Mouse (Mus musculus) left cerebral cortex, postnatal 25 days (tissue): ENCODE data around the gene F8. TPM values are rescaled to one million over a fixed set of nuclear protein-coding genes. Genes with fewer than 3 reads are reported as not detected.
"Not testable (repeated sequence)": the region's sequence is repeated elsewhere in the genome, so short reads cannot be mapped to it uniquely, and the experiment has no call there.

Experiments
- DNase-seq, 2 experiments: peaks; one replicate each; pipeline ENCODE4 v3.0.0; 2022; ENCODE audit warnings: low spot score in 2 of 2, mixed read lengths in 1 of 2
- intact Hi-C: fragments of 180-260 bp; cut with DNase I; formaldehyde crosslinking; loops from one replicate; pipeline ENCODE4 v1.15.1; 2025
- total RNA-seq, 2 experiments: library from RNA; stranded (reverse); gene quantifications; 2 replicates each; pipeline ENCODE4 v1.2.3; 2021

The F8 gene
- 1 to 10 TPM; 1.5 to 2.7 TPM for total RNA-seq

DNA sequence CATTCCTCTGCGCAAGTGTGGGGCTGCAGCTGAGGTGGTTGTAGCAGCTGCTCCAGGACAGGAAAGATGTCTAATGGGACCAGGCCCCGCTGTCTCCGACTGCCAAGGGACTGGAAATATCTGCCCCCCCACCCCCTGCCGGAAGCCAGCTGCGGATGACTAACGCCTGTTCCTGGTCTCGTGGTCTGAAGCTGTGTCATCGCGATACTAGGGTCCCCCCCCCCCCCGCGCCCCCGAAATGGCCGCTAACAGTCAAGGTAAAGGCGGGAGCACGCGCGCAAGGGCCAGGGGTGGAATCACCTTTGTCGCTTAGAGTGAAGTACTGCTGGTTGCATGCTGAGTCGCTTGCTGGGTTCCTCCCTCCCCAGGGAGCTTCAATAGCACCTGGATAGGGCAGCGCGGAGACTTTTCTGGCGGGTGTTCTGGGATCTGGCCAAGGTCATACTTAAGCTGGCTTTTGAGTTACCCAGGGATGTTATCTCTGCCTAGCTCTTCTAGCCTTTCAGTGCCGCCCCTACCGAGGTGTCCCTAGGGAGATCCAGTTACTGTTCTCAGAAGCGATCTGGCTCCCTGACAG lies at the start of gene F8, which contains the start of gene Fundc2:
F8 (minus strand) TSS at position 421 of the 577 bp plus-strand sequence.
Fundc2 (plus strand) TSS at position 205 of the 577 bp plus-strand sequence.
- intact Hi-C loops: no loop called here
- DNase-seq: peak; percentile 24 to 74

DNA sequence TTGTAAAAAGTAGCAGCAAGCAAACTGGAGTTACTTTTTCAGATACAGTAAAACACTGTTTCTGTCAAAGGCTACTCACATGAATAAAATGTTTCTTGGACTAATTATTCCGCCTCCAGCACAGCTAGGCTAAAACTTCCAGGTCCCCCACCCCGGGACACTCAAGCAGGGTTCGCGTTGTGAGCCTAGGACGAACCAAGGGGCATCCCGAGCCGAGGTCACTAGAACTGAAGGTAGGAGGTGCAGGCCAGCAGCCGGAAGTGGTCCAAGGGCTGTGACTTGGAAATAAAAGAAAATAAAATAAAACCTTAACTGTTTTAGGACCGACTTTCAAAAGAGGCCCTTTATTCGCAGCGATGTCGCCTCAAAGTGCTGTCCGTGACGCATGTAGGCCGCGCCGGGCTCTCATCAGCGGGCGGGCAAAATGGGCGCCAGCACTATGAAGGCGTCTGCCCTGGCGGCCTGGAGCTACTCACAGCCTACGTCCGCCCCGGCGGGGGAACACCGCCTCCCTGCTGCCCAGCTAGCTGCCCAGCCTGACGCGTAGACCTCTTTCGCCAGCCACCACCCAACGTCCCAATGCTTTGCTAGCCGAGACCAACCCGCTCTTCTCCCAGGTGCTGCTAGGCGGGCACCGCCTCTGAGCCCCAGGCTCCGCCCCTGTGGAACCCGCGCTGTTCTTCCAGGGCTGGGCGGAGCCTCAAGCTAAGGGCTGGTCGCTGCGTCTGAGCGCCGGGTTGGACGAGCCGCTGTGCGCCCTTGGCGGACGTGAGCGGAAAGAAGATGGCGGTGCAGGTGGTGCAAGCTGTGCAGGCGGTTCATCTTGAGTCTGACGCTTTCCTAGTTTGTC lies 33.7 kb upstream of the F8 start, which contains the start of the genes Cmc4, Mtcp1 and Brcc3:
Cmc4 (minus strand) TSS at position 649 of the 850 bp plus-strand sequence.
Mtcp1 (minus strand) TSS at position 653 of the 850 bp plus-strand sequence.
Brcc3 (plus strand) TSS at position 693 of the 850 bp plus-strand sequence.
- intact Hi-C loops: loop anchor here (10.0 kb wide), 1 partner anchor 291 kb away; no protein-coding TSS in a partner anchor
- peak; percentile 84 to 91 for DNase-seq

DNA sequence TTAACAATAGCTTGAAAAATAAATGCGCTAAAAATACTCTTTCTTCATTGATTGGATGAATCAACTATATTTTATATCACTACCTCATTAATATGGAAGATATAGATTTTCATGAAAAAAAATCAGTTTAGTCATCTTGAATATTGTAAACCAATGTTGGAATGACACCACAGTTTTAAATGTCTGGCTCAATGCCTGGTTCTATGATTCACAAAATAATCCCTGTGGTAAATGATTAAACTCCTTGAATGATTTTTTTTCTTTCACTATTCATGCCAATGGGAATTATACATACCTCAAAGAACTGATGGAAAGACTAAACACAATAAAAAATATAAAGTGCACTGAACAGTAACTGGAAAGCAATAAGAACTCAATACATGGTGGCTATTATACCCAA lies 27.3 kb upstream of the F8 start:
- no peak for DNase-seq
- intact Hi-C loops: loop anchor here (10.0 kb wide), 1 partner anchor 285 kb away; no protein-coding TSS in a partner anchor

DNA sequence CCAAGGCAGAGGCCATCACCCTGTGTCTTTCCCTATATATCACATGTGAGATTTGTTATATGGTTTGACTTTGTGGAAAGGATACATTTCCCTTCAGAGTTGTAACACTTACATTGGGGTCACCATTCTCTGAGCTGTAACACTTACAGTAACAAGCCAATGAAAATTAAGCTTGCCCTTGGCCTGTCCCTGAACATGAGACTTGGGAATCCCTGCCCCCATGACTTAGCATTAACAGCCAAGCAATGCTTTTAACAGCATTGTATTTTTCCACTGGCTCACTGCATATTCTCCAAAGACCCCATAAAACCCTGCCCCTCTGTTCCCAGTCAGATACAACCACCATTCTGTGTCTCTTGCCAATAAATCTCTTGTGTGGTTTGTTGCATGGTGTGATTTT lies 20.9 kb upstream of the F8 start:
- intact Hi-C loops: no loop called here
- DNase-seq: no peak

DNA sequence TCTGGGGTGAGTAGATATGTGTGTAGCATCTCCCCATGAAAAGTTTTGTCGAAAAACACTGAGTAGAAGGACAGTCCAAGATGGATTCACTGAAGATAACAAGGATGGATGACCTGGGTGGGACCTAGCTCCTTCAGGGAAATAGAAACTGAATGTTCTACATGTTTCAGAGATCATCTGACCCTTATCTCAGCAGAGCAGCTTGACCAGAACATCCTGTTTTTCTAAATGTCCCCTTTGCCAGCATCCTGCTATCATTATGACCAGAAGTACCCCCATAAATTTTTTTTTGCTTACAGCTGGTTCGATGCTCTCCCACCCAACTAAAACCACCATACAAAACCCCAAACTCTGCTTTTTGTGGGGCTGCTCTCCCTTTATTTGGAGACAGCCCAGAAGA lies 20.3 kb upstream of the F8 start:
- no peak for DNase-seq
- intact Hi-C loops: no loop called here

DNA sequence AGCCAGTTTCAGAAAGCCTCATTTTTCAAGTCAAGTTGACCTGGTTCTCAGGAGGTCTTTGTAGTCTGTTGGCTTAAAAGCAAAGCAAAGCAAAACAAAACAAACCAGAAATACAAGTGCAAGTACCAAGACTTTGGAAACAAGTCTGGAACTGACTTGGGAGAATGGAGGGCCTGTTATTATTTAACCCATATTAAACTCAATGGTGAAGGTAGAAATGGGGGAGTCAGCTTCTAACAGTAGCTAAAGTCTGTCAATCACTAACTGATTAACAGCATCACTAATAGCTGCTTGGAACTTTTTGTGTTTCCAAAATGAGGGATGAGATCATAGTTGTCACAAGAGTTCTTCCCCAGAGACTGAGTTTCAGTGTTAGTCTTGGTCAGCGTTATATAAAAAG lies 17.1 kb upstream of the F8 start:
- intact Hi-C loops: no loop called here
- no peak for DNase-seq

DNA sequence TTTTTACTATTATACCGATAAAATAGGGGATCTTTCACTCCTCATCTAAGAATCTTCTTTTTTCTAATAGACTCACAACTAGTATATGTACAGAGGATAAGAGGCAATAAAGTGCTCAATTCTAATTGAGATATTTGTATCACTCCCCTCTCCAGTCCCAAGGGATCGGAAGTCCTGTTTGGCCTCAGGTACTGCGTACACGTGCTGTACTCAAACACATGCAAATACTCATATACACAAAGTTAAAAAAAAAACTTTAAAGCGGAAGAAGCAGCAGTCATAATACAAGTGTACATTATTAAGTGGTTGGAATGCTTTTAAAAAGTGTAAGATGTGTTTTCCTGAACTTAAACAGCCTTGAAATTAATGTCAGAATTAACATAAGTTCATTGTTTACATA lies 716 bp downstream of the F8 start:
- intact Hi-C loops: no loop called here
- no peak for DNase-seq

DNA sequence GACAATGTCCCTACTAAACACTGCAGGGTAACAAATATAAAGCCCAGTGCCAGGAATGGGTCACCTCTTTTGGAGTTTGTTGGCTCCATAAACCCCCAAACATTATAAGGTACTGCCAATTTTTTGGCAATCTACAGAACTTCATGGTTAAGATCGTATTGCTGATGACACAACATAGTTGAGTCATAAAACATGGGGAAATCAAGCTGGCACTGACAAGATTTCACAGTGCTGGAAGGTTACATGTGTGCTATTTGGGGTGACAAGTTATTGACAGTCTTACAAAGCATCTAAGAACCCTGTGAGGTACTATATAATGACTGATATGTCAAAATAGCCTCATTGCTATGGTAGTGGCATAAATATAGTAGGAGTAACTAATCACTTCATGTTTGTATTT lies 1.2 kb downstream of the F8 start:
- no peak for DNase-seq
- intact Hi-C loops: no loop called here

DNA sequence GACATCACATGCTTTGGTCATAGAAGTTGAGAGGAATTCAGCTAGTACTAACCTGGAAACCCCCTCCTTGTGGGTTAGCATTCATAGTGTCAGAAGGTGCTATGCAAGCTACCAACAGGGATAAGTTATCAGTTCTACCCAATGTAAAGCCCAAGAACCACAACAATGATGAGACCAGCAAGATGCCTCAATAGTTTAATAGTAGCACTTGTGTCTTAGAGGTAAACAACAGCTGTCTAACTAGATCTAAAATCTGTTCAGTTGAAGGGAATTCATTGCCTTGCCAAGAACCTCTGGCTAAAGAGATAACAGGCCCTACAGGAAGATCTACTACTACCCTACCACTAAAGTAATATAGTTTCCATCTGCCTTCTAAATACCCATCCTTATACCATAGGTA lies 5.6 kb downstream of the F8 start:
- DNase-seq: no peak
- intact Hi-C loops: no loop called here

DNA sequence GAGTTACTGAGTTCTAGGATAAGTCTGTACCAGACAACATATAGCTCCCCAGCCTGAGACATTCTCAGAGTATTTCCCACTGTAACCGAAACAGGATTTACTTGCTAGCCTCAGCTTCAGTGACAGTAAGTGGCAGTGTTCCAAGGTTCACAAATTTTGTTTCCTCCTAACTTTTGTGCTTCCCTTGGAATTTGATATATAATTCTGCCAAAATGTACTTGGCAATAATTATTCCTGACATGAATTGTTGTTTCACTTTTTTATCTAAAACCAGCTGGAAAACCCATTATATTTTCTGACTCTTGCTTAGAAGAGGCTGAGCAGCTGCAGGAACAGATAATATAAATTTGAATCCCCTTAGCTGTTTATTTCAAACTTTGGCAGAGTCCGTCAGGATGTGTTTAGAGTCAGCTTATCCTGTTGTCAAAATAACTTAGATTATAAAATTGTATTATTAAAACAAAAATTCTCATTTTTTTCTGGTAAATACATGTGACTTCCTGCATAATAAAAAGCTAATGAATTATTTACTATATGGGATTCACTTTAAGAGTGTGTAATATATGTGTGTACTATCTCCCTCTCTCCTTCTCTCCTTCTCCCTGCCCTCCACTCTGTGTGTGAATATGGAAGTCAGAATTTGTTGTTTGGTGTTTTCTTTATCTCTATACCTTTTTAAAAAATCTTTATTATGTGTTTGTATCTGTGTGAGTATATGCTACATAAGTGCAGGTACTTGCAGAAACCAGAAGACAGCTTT lies 9.6 kb downstream of the F8 start:
- intact Hi-C loops: no loop called here
- DNase-seq: no peak

DNA sequence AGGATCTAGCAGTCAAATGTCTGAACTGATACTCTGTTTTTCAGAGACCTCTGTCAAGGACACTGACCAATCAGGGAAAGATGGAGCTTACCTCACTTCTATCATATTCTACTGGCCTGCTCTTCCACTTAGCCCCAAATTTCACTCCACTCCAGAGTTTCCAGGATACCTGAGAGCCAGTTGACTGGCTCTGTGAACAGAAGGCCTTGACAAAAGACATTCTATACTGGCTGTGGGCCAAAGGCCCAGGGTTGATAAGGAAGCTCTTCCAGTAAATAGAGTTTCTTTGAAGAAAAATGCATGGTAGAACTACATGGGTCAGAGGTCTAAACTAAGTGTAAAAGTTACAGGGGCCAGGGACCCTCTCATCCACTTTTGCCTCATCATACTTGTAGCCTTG lies 12.2 kb downstream of the F8 start:
- intact Hi-C loops: no loop called here
- DNase-seq: no peak

DNA sequence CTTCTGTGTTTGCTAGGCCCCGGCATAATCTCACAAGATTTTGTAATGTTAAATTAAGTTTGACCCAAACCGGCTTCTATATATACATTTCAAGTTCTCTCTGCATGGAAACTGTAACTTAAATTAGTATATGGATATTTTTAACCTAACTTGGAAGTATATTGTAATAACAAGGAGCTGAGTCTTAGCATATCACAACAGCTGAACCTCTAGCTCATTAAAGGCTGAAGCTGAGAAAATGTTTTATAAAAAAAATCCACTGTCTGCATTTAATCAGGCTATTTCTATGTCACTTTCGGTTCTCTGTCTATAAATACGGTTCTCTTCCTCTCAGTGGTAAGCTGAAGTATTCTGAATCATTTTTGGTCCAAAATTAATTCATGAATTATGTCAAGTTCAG lies 58.9 kb downstream of the F8 start:
- intact Hi-C loops: no loop called here

DNA sequence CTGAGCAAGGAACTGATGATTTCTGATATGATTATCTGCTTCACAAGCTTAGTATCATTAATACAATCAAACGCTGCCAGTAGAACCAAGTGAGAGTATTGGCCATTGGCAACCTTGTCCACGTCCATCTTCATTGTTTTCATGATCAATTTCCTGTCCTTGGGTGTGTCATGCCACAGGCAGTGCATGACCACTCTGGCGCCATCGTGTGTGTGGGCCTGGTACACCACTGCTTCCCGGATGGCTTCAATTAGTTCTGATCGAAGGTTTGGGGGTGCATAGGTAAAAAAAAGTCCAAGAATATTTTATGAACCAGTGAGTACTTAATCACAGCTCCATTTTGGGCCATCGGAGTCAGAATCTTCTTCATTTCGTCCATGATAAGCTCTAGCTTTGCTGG lies 110.7 kb downstream of the F8 start:
- intact Hi-C loops: no loop called here
- DNase-seq: no peak

More for the DNA sequence above, 58.9 kb downstream of the F8 start:
- peak in 1 of 2 experiments; percentile 27 for DNase-seq

DNA sequence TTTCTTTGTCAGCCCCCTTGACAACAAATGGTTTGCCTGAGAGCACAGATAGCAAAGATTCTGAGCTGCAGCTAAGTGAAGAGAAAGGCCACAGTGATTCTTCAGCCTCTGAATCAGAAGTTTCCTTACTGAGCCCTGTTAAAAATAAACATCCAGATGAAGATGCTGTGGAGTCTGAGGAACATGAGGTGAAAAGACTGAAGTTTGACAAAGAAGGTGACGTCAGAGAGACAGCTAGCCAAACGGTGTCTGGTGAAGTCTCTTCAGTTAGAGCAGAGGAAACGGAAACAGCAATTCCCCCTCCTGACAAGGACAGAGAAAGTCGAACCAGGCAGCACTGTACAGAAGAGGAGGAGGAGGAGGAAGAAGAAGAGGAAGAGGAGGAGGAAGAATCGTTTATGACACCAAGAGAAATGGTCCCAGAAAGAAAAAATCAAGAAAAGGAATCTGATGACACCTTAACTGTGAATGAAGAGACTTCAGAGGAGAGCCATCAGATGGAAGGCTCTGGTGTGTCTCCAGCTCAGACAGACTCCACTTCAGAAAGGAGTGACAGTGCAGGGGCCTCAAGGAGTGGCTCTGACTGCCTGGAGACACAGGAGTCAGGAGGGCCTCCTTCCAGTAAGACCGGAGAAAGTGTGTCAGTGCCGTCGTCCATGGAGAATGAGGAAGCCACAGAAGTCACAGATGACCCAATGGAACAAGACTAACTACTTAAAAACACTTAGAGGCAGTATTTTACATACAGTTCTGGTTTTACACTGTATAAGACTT lies 148.6 kb downstream of the F8 start:
- DNase-seq, intact Hi-C loops: not testable (repeated sequence)

DNA sequence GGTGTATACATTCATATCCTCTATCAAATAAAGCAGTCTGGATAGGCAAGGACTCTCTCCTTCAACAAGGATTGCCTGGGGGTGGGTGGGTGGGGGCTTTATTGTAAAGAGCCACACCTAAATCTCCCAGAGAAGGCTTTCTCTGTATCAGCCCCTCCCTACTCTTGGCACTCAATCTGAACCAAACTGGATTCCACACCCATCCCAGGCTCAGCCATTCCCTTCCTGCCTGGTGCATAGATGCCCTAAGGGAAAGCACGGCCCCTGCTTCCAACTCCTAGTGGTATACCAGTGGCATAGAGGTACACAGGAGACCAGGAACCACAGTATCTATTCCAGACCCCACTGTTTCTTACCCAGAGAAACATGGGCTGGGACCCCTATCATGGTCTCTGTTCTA lies 151.0 kb downstream of the F8 start:
- intact Hi-C loops: no loop called here

DNA sequence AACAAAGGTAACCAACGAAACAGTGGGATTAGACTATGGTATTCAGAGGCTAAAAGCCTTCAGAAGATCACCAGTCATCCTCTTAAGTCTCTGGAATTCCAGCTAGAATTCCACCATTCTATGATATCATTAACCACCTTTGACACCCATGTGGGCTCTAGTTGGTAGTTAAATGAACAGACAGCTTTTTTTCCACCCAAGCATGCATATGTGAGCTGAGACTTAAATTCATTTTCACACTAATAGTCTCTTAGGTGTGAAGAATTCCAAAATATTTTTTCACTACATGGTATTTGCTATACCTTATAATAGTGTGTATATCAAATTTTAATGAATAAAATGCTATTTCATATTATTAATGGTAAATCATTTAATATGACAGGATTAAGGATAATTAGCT lies 218.7 kb downstream of the F8 start, which contains the start of gene Smim9:
Smim9 (minus strand) TSS at position 101 of the 400 bp plus-strand sequence.
- no peak for DNase-seq

More for the DNA sequence above, 151.0 kb downstream of the F8 start:
- no peak for DNase-seq

DNA sequence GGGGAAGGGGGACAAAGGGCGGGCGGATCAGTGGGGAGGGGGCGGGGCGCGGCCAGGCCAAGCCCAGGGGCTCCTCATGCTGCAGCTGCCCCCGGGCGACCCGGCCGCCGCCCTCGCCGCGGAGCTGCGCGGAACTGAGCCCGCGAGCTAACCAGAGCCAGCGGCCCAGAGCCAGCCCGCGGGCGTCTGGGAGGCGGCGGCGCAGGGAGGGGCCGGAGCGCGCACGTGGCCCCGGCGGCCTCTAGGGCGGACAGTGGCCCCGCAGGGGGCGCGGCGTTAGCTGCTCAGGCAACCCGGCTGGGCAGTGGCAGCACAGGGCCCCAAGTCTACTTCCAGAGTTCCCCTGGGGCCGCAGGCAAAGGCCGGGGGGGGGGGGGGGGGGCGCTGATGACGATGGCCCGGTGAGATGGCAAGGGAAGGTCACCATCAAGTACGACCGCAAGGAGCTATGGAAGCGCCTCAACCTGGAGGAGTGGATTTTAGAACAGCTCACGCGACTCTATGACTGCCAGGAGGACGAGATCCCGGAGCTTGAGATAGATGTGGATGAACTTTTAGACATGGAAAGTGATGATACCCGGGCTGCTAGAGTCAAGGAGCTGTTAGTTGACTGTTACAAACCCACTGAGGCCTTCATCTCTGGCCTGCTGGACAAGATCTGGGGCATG lies 226.7 kb downstream of the F8 start:
- intact Hi-C loops: no loop called here
- DNase-seq: no peak

More for the DNA sequence above, 218.7 kb downstream of the F8 start, which contains the start of gene Smim9:
- intact Hi-C loops: no loop called here

DNA sequence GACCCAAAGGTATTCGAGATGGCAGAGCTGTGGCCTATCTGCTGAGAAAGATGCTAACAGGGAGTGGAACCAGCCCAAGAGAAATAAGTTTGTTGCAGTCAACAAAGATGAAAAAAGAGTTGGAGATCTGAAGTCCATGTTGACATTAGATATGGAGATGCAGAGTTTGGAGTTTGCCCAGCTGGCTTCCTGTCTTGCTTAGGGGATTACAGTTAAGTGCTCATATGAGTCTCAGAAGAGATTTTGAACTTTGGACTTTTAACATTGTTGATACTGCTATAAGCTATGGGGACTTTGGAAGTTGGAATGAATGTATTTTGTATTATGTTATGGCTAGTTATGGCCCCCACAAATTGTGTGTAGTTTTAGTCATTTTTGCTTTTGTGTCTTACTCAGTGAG lies 230.2 kb downstream of the F8 start:
- intact Hi-C loops: no loop called here
- DNase-seq: no peak

DNA sequence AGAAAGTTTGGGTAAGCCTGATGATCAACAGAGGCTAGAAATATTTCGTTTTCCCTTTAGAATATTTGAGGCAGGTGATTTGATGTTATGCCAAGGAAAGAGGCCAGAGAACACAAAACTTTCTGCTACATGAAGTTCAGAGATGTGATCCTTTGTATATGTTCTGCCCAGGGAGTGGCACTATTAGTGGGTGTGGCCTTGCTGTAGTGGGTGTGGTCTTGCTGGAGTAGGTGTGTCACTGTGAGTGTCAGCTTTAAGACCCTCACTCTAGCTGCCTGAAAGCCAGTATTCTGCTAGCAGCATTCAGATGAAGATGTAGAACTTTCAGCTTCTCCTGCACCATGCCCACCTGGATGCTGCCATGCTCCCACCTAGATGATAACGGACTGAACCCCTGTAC lies 232.1 kb downstream of the F8 start:
- intact Hi-C loops: no loop called here
- DNase-seq: no peak
